Mouse (Mus musculus) Muller cell, postnatal 12 days (primary cell): ENCODE measurements around the gene Gm13030.
"Not testable (repeated sequence)": the region's sequence is repeated elsewhere in the genome, so short reads cannot be mapped to it uniquely, and the experiment has no call there.

Experiments
- DNase-seq: peaks from one replicate; pipeline ENCODE4 v3.0.0-alpha.2; 2015; ENCODE audit errors: inconsistent ontology term

Gm13030 gene

DNA sequence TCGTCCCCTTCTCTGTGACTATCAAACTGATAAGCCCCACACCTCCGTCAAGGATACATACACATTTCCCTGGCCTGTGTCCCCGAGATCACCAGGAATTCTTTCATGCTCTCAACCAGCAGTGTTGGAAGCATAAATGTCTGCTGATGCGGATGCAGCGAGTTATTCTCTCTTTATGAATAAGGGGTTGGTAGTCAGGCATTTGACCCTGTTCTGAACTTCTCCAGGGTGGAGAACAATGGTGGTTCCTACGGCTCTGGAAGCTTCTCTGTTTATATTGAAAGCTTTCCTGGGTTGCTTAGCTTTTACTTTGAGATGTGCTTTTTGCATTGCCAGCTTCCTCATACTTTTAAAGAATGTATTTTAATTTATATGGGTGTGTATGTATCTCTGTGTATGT, at the start of gene Gm13030:
Gm13030 (minus strand) TSS at position 101 of the 400 bp plus-strand sequence.
- DNase-seq, result no peak

DNA sequence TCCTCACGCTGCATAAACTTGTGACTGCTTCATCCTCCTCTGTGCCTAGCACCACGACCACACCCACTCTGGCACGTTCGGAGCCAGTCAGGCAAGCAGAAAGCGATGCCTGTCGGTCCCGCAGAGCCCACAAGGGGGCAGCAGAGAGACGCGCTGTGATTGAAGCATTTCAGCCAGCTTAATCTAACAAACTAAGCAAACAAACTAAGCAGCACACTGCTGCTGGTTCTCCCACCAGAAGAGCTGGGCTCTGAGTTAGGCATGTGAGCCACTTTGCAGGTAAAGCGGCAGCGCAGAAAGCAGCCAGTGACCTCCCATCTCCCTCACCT, 48.3 kb upstream of the Gm13030 start:
- DNase-seq, result peak; percentile 91

DNA sequence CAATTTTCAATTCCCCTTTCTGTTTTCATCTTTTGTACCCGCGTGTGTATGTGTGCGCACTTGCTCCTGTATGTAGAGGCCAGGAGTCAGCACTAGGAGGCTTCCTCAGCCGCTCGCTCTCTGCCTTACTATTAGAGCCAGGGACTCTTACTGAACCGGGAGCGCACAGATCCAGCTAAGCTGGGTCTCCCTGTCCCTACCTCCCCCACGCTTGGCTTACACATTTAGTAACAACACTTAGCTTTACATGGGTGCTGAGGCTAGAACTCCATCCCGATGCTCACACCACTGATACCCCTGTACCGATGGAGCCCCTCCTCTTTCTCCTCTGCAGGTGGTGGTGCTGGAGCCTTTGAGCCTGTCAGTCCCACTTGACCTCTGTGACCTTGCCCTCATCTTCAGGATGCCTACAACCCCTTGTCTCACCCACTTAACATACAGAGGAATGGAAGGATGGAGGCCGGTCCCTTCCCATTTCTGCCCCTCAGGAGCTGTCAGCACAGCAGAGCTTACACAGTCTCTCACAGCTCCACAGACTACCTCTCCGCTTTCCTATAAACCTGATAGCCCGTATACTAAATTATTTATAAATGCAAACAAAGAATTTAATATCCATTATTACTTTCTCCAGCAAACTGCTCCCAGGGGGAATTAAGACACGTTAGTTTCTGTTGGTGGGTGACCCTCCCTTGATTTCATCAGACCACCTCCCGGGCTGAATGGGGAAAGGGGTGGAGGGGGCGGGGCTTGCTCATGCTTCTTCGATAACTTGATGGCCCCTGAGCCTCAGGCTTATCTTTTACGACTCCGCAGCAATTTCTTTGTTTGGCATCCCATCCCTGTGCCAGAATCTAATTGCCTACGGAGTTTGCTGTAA, 47.7 kb upstream of the Gm13030 start:
- DNase-seq, result no peak

DNA sequence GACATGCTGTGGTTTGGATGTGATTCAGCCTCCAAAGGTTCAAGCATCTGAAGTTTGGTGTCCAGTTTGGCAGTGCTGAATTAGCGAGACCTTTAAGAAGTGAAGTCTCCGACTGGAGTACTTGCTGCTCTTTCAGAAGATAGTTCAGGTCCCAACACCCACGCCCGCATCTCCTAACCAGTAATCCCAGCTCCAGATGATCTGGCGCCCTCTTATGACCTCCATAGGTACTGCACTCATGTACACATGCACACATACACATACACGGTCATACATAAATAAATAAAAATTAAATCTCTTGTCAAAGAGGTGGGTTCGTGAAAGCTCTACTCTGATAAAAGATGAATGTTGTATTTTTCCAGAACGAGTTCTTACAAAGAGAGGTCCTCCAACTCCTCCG, 43.5 kb upstream of the Gm13030 start:
- DNase-seq, result peak; percentile 43

DNA sequence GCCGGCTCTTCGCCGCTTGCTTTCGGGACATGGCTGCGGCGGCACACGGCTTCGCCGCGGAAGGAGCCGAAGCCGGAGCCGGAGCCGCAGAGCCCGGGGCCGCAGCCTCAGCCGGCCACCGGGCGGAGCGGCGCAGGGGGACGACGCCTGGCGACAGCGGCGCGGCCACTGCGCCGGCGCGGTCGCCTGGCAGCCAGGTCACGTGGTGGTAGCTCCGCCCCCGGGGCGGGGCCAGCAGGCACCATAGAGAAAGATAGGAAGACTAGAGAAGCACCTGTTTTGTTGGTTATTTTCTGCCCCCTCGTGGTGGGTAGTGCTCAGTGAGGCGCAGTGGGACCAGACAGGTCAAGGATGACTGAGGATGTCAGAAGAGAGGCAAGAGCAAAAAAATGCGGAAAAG, 40.0 kb upstream of the Gm13030 start, which contains the start of gene Otud3:
Otud3 (minus strand) TSS at position 149 of the 400 bp plus-strand sequence.
- DNase-seq, result peak; percentile 98

- peak; percentile 32 for DNase-seq
Observed at GRCm38 (mm10) chr4:138913141-138913787, 39.5 kb upstream of the Gm13030 start.

DNA sequence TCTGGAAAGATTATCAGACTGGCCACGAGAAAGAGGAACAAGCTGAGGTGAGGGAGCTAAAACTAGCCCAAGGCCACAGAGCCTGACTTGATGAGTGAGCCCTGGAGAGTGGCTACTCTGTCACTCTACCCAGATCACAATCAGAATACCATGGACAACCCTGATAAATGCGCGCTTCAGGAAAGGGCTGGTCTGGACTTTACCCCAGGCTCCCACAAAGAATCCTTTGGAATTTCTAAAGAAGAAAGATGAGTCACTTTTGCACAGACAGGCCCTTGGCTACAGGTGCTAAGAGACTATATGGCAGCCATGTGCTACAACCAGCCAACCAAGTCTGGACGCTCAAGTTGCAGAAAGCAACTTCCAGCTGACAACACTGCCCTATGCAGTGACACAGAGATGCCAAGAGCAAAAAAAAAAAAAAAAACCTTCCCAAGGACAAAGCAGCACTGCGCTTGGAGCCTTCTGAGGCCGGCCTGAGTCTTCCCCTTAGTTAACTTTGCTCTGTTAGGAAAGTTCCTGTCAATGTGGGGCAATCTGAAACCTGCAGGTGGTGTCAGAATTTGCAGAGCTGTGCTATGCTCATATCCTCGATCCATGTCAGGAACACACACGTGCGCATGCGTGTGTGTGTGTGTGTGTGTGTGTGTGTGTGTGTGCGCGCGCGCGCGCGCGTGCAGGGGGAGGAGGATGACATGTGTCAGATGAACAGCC, 32.0 kb upstream of the Gm13030 start:
- DNase-seq, result no peak

- DNase-seq, result no peak
Observed at GRCm38 (mm10) chr4:138899361-138899760, 25.6 kb upstream of the Gm13030 start.

DNA sequence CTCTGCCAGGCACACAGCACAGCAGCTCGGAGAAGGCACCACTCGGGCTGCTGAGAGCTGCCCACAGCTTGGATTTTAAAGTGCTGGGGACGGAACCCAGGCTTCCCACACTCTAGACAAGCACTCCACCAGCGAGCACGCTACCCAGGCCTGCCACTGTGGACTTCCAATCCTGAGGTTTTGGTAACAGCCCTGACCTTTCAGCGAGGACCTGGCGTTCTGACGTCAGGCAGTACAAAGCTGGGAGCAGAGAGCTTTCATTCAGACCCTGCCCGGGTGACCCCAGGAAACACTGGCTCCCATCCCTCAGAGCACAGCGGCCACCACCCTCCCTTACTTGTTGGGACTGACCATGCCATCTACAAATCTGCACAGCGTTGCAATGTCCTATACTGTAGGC, 20.0 kb upstream of the Gm13030 start:
- not testable (repeated sequence) for DNase-seq

DNA sequence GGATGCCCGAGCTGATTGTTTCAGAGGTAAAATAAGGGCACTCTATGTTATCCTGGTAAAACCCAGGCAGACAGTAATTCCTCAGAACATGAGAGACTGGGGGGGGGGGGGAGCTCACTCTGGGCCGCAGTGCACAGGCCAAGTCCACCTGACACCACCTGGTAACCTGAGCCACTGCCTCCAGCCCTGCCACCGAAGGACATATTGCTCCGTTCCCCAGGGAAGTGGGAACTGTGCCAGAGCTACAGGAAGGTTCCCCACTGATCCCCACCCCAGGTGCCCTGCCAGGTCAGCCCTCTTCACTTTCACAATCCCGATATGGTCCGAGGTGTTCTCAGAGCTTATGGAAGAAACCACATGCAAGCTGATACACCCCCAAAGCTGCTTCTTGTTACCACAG, 18.9 kb upstream of the Gm13030 start:
- DNase-seq, result no peak

GRCm38 (mm10) chr4:138889635-138890034, 15.9 kb upstream of the Gm13030 start:
- no peak for DNase-seq

DNA sequence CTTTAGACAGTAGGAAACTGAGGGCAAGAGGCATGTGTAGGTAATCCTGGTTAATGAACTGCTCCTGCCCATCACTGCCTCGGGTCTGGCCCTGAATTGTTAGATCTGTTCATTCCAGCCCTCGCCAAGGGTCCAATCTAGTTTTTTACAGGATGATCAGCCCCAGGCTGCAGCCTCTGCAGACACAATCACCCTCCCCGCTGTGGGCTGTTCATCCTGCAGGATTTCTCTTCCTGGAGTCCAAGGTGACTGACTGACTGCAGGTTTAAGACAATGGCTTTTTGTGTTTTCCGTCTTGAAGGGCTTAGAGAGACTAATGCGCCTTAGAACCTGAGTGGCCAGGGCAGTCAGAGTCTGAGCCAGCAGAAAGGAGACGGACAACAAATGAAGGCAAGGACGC, 15.4 kb upstream of the Gm13030 start:
- DNase-seq, result no peak

- DNase-seq, result peak; percentile 66
Observed at GRCm38 (mm10) chr4:138884261-138884660, 10.5 kb upstream of the Gm13030 start.

GRCm38 (mm10) chr4:138882179-138882578, 8.4 kb upstream of the Gm13030 start:
- no peak for DNase-seq

DNA sequence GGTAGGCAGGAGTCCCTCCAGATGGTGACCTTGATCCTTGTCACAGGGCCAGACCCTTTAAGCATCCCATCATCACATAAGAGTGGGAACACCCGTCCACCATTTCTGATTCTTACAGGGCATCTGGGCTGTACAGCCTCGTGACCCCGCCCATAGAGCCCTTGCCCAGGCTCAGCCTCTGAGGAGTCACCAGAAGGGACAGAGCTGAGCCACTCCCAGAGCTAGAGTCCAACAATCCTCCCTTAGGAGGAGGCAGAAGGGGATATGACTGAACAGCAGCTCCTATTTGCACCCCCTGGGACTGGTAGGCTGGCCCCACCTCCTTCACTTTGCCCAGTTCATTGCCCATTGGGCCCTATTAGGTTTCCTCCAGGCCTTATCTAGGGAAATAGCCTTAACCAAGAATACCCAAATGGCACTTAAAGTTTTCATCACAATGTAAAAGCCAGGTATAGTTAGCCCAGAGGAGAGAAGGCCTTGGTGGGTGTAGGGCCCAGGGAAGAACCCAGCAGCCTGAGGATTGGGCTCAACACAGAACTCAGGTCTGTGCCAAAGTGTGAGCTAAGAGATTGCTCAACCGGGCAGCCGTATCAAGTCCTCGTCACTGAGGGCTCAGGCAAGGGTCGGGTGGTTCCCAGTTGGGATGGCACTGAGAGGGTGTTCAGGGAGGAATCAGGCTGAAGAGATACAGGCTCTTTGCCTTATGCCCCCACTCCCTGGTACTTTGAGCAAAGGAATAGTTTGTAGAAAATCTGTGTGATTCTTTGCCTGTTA, 7.2 kb upstream of the Gm13030 start:
- DNase-seq, result no peak

DNA sequence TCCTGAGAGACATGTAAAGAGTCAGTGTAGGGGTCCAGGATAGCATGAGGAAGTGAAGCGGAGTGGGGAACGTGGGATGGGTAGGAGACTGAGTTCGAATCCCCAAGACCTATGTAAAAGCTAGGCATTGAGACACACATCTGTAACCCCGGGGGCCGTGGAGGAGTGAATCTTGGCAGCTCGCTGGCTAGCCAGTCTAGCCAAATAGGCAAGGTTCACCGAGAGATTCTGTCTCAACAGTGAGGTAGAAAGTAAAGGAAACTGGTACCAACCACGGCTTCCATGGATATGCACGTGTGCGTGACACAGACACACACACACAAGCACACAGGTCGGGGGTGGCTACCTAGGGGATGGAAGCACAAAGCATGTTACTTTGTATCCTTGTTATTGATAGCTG, 6.0 kb upstream of the Gm13030 start:
- no peak for DNase-seq

DNA sequence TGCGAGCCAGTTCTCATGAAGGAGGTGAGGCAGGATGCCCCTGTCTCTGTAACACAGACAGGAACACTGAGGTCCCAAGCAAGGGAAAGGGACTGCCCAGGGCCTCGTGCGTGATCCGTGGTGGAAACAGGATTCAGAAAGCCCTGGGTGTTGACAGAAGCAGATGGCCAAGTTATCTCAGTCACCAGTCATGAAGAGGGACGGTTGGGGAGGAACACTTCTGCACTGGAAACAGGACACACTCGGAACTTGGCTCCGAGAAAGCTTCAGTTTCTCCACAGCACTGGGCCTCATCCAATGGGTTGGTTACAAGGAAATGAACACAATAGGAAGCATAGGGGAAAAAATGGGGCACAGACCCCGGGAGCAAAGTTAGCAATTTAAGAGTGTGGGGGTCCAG, 5.0 kb upstream of the Gm13030 start:
- no peak for DNase-seq

- DNase-seq, result peak; percentile 52
Observed at GRCm38 (mm10) chr4:138877731-138878130, 4.0 kb upstream of the Gm13030 start, which contains the start of gene Pla2g2e. TSS of gene Pla2g2e (plus strand) at chr4:138877942.

DNA sequence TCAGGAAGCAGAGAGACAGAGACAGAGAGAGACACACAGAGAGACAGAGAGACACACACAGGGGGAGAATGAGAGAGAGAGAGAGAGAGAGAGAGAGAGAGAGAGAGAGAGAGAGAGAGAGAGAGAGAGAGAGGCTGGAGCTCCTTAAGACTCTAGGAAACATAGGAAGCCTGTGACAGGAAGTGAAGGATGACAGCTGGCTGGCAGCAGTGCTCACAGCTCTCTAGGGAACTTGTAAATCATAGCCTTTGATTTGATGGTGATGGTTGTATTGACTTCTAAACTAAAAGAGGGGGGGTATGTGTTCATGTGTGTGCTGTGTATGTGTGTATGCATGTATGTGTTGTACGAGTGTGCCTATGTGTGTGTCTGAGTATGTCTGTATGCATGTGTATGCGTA, 2.2 kb upstream of the Gm13030 start:
- no peak for DNase-seq

- DNase-seq, result not testable (repeated sequence)
Observed at GRCm38 (mm10) chr4:138875275-138875674, 1.5 kb upstream of the Gm13030 start.

GRCm38 (mm10) chr4:138868666-138869065, 5.1 kb downstream of the Gm13030 start:
- no peak for DNase-seq

DNA sequence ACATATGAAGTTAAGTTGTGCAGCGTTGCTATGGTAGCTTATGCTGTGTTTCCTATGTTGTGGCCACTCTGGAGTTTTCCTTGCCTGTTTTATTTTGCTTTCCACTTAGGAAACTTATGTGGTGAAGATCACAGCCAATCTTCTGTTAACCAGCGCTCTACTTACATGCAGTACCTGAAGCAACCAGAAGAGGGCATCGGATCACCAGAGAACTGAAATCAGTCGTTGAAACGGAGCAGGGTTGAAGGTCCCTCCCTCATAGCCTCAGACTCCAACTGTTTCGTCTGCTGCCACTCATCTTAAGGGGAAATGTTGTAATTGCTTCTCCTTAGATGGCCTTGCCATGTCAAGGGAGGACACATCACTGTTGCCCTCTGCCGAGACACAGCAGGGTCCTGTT, 7.4 kb downstream of the Gm13030 start:
- DNase-seq, result peak; percentile 56
